Mouse (Mus musculus): ENCODE measurements around the gene Cadm3.

GRCm38 (mm10) chr1:173321593-173322248 is 45.8 kb downstream of the Cadm3 start:
- TF ChIP-seq CTCF (IDR thresholded peaks at IDR 0.05; ENCODE audit: borderline replicate concordance, extremely low read depth, insufficient read depth, insufficient read length), result no peak
- no peak for TF ChIP-seq POLR2A (IDR thresholded peaks at IDR 0.05; ENCODE audit: borderline replicate concordance, extremely low read depth, insufficient read depth, insufficient read length, poor library complexity, severe bottlenecking)

Measured in brain, embryonic 14.5 days (tissue).